Mouse (Mus musculus): ENCODE data around the gene Eif4enif1. TPM values are rescaled to one million over a fixed set of nuclear protein-coding genes. Genes with fewer than 3 reads are reported as not detected.
"Not testable (repeated sequence)": the region's sequence is repeated elsewhere in the genome, so short reads cannot be mapped to it uniquely, and the experiment has no call there.

Eif4enif1 gene
- polyA plus RNA-seq (2015; fragmentation: Nextera tagmentation; extraction: Ambion mirVana): 17.7 and 19.3 TPM in 2 replicates

GRCm38 (mm10) chr11:3202231-3202701 is at the start of gene Eif4enif1:
Eif4enif1 (plus strand) TSS chr11:3202392.
- Histone ChIP-seq H3K36me3 (ENCODE audit: insufficient read depth, low read length) (no peaks in the 10 kb centered on the region), H3K4me2 (replicated peaks; ENCODE audit: low read depth, low read length) (peak within 1 kb of the TSS; percentile 38), H3K27ac (ENCODE audit: low read length) (peak within 1 kb of the TSS; percentile 21), H3K27me3 (replicated peaks; ENCODE audit: insufficient read depth, low read length) (no peaks in the 10 kb centered on the region), H3K4me3 (ENCODE audit: low read depth, low read length) (peak within 1 kb of the TSS; percentile 37), H3K9ac (replicated peaks; ENCODE audit: low read depth) (peak within 1 kb of the TSS; percentile 24), H3K4me1 (ENCODE audit: insufficient read depth, low read depth, low read length) (no peaks in the 10 kb centered on the region), H3K9me3 (ENCODE audit: low read length) (no peaks in the 10 kb centered on the region)
- under 1% methylated on average over 37 of the region's 57 CpGs for WGBS
- TF ChIP-seq EP300 (IDR thresholded peaks at IDR 0.05) (no peak), CTCF (IDR thresholded peaks at IDR 0.05) (no peak)
- DNase-seq (ENCODE audit: low spot score) (peak; percentile 91), ATAC-seq (peak; percentile 84)

DNA sequence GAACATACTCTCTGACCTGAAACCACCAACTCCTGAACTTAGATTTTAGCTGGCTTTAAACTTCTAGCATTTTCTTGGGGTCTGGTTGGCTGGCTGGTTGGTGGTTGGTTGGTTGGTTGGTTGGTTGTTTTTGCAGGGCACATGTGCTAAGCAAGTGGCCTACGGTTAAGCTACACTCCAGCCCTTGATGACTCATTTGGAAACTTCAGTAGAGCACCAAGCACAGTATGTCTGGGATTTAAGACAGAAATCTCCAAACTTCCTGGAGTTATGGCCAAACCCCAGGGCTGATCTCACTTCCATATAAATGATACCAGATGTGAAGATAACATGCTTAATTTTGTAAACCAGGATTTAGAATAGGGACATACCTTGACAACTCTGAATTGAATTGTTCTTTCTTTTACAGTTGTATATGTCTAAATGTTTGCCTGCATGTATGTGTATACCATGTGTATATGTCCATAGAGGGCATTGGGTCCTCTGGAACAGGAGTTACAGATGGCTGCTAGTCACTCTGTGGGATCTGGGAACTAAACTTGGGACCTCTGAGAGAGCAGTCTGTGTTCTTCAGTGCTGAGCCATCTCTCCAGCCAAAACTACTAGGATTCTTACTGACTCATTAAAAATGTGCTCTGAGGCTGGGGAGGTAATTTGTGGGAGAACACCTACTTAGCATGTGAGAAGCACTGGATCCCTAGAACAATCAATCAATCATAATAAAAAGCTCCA is 48.4 kb upstream of the Eif4enif1 start:
- peak; percentile 53 for DNase-seq (ENCODE audit: low spot score)
- H3K9me3 ChIP-seq (ENCODE audit: low read length); H3K27ac ChIP-seq (ENCODE audit: low read length); H3K36me3 ChIP-seq (ENCODE audit: insufficient read depth, low read length); H3K9ac ChIP-seq (replicated peaks; ENCODE audit: low read depth); H3K27me3 ChIP-seq (replicated peaks; ENCODE audit: insufficient read depth, low read length); H3K4me1 ChIP-seq (ENCODE audit: insufficient read depth, low read depth, low read length); H3K4me3 ChIP-seq (ENCODE audit: low read depth, low read length); H3K4me2 ChIP-seq (replicated peaks; ENCODE audit: low read depth, low read length): not testable (repeated sequence)
- 58% methylated on average over 1 of the region's 1 CpGs for WGBS
- peak; percentile 65 for TF ChIP-seq EP300 (IDR thresholded peaks at IDR 0.05)
- ATAC-seq: peak; percentile 72

- WGBS: 66% methylated on average over 2 of the region's 3 CpGs
- ATAC-seq: not testable (repeated sequence)
Measured at GRCm38 (mm10) chr11:3156991-3157390, 45.2 kb upstream of the Eif4enif1 start.

DNA sequence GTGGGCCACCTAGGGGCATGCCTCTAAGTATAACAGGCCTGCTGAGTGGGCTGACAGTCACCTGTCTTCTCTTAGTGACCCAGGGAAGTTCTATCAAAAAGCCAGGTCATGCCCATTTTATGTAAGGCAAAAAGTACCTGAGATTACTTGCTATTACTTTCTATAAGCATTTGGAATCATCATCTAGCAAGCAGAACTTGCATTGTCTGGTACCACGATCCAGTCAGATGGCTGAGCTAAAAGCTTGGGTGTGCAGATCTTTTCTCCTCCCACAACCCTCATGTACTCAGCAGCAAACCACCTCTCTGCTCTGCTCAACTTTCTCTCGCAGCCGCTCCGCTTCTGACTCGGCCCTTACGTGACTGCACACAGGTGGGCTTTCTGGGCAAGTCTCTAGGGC is 44.2 kb upstream of the Eif4enif1 start:
- H3K36me3 ChIP-seq (ENCODE audit: insufficient read depth, low read length); H3K9me3 ChIP-seq (ENCODE audit: low read length); H3K4me3 ChIP-seq (ENCODE audit: low read depth, low read length); H3K4me1 ChIP-seq (ENCODE audit: insufficient read depth, low read depth, low read length); ATAC-seq; H3K9ac ChIP-seq (replicated peaks; ENCODE audit: low read depth); H3K4me2 ChIP-seq (replicated peaks; ENCODE audit: low read depth, low read length); H3K27me3 ChIP-seq (replicated peaks; ENCODE audit: insufficient read depth, low read length); H3K27ac ChIP-seq (ENCODE audit: low read length): not testable (repeated sequence)
- peak; percentile 32 for DNase-seq (ENCODE audit: low spot score)
- WGBS: 93% methylated on average over 6 of the region's 6 CpGs

More at GRCm38 (mm10) chr11:3156991-3157390, 45.2 kb upstream of the Eif4enif1 start:
- H3K4me2 ChIP-seq (replicated peaks; ENCODE audit: low read depth, low read length); H3K4me3 ChIP-seq (ENCODE audit: low read depth, low read length); DNase-seq (ENCODE audit: low spot score); H3K36me3 ChIP-seq (ENCODE audit: insufficient read depth, low read length); H3K27ac ChIP-seq (ENCODE audit: low read length); H3K9ac ChIP-seq (replicated peaks; ENCODE audit: low read depth); H3K27me3 ChIP-seq (replicated peaks; ENCODE audit: insufficient read depth, low read length); H3K9me3 ChIP-seq (ENCODE audit: low read length); H3K4me1 ChIP-seq (ENCODE audit: insufficient read depth, low read depth, low read length): not testable (repeated sequence)

GRCm38 (mm10) chr11:3158800-3159199 is 43.4 kb upstream of the Eif4enif1 start:
- H3K4me3 ChIP-seq (ENCODE audit: low read depth, low read length); H3K4me1 ChIP-seq (ENCODE audit: insufficient read depth, low read depth, low read length); DNase-seq (ENCODE audit: low spot score); ATAC-seq; H3K27ac ChIP-seq (ENCODE audit: low read length); H3K27me3 ChIP-seq (replicated peaks; ENCODE audit: insufficient read depth, low read length); H3K9ac ChIP-seq (replicated peaks; ENCODE audit: low read depth); H3K9me3 ChIP-seq (ENCODE audit: low read length); H3K4me2 ChIP-seq (replicated peaks; ENCODE audit: low read depth, low read length); H3K36me3 ChIP-seq (ENCODE audit: insufficient read depth, low read length): not testable (repeated sequence)
- 84% methylated on average over 4 of the region's 4 CpGs for WGBS

DNA sequence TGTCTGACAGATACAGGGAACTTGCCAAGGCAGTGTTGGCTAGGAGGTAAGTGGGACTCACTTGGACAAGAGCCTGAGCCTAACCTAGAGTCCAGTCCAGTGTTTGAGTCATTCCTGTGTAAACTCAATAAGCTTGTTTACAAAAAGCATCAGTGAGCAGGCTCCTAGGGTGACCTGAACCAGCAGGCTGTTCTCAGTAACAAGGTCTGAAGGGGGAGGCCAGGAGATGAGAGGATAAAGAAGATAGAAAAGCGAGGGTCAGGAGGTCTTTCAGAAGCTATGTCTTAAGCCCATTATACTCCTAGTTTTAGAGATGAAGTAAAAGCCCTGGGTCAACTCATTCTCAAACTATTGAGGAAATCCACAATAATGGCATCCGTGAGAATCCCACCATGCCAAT is 40.8 kb upstream of the Eif4enif1 start:
- not testable (repeated sequence) for H3K4me1 ChIP-seq (ENCODE audit: insufficient read depth, low read depth, low read length); ATAC-seq; H3K9me3 ChIP-seq (ENCODE audit: low read length); H3K4me2 ChIP-seq (replicated peaks; ENCODE audit: low read depth, low read length); H3K27me3 ChIP-seq (replicated peaks; ENCODE audit: insufficient read depth, low read length); H3K36me3 ChIP-seq (ENCODE audit: insufficient read depth, low read length); H3K27ac ChIP-seq (ENCODE audit: low read length); H3K4me3 ChIP-seq (ENCODE audit: low read depth, low read length); H3K9ac ChIP-seq (replicated peaks; ENCODE audit: low read depth)
- WGBS: 42% methylated on average over 1 of the region's 2 CpGs
- peak; percentile 52 for DNase-seq (ENCODE audit: low spot score)

DNA sequence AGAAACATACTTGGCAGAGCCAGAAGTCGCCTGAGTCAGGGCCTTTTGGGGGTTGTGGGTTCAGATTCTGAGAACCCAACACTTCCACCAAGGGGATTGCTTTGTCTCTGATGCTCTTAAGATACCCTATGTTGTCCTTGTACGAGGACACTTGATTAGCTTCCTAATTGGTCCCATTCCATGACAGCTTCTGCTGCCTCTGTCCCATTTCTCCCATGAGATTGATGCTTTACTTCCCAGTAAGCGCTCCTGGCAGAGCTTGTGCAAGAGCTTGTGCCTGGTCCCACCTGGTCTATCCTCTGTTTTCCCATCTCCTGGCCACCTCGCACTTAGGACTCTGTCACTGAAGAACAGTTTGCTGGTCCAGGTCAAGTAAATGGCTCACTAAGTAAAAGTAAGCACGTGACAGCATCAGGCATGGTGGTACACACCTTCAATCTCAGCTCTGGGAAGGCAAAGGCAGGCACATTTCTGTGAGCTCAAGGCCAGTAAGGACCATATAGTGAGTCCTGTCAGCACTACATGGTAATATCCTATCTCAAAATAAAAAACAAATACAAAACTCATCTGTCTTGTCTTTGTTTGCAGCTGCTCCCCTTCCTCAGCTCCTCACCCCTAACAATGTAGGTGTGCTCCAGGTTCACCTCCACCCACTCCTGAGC is 39.8 kb upstream of the Eif4enif1 start:
- H3K27me3 ChIP-seq (replicated peaks; ENCODE audit: insufficient read depth, low read length); H3K9ac ChIP-seq (replicated peaks; ENCODE audit: low read depth); H3K9me3 ChIP-seq (ENCODE audit: low read length); H3K27ac ChIP-seq (ENCODE audit: low read length); H3K4me2 ChIP-seq (replicated peaks; ENCODE audit: low read depth, low read length); H3K4me3 ChIP-seq (ENCODE audit: low read depth, low read length); H3K4me1 ChIP-seq (ENCODE audit: insufficient read depth, low read depth, low read length); H3K36me3 ChIP-seq (ENCODE audit: insufficient read depth, low read length): not testable (repeated sequence)
- WGBS: 57% methylated on average over 5 of the region's 5 CpGs
- peak; percentile 36 for DNase-seq (ENCODE audit: low spot score)
- peak; percentile 23 for ATAC-seq

DNA sequence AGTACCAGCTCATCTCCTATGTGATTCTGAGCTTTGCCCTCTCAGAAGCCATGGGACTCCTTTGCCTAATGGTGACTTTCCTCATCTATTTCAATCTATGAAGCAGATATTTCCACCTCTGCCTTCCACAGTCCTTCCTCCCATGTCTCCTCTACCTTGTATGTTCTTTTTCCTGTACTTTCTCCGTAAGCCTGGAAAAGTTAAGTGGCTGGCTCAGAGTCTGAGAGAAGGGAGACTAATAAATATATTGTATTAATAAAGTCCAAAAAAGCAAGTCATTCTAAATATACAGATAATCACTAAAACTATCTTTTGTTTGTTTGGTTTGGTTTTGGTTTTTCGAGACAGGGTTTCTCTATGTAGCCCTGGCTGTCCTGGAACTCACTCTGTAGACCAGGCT is 39.1 kb upstream of the Eif4enif1 start:
- not testable (repeated sequence) for H3K9ac ChIP-seq (replicated peaks; ENCODE audit: low read depth); H3K27me3 ChIP-seq (replicated peaks; ENCODE audit: insufficient read depth, low read length); H3K4me1 ChIP-seq (ENCODE audit: insufficient read depth, low read depth, low read length); H3K9me3 ChIP-seq (ENCODE audit: low read length); H3K36me3 ChIP-seq (ENCODE audit: insufficient read depth, low read length); H3K4me2 ChIP-seq (replicated peaks; ENCODE audit: low read depth, low read length); H3K27ac ChIP-seq (ENCODE audit: low read length); ATAC-seq; H3K4me3 ChIP-seq (ENCODE audit: low read depth, low read length)
- WGBS: 82% methylated on average over 2 of the region's 2 CpGs
- DNase-seq (ENCODE audit: low spot score): peak; percentile 11

DNA sequence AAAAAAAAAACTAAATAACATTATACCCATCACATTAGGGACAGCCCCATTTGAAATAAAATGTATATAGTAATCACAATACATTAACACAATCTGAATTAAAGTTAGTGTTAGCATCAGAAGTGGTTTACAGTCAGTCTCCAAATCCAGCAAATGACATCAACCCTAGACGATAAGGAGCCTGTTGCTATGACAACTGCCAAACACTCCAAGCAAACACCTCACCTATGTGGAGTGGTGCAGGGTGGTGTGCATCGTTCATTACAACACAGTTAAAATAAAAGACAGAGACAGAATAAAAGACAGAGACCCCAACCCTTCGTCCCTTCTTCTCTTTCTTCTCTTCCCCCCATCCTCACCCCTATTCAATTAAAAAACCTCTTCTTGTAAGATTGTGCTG is 38.5 kb upstream of the Eif4enif1 start:
- WGBS: 46% methylated on average over 3 of the region's 3 CpGs
- not testable (repeated sequence) for H3K4me1 ChIP-seq (ENCODE audit: insufficient read depth, low read depth, low read length); H3K4me2 ChIP-seq (replicated peaks; ENCODE audit: low read depth, low read length); ATAC-seq; H3K27ac ChIP-seq (ENCODE audit: low read length); H3K27me3 ChIP-seq (replicated peaks; ENCODE audit: insufficient read depth, low read length); H3K9me3 ChIP-seq (ENCODE audit: low read length); H3K9ac ChIP-seq (replicated peaks; ENCODE audit: low read depth); H3K36me3 ChIP-seq (ENCODE audit: insufficient read depth, low read length); H3K4me3 ChIP-seq (ENCODE audit: low read depth, low read length)
- peak; percentile 73 for DNase-seq (ENCODE audit: low spot score)
